Mouse (Mus musculus): ENCODE measurements around the gene Ptch2.

Gene Ptch2

GRCm38 (mm10) chr4:117155020-117155791, 59.3 kb downstream of the Ptch2 start:
- DNase-seq (ENCODE audit: low spot score): no peak

GRCm38 (mm10) chr4:117155792-117156355, 60.0 kb downstream of the Ptch2 start, which contains the start of gene Rps8:
Gene Rps8 (minus strand): TSS chr4:117156243.
- peak; percentile 33 for DNase-seq (ENCODE audit: low spot score)

GRCm38 (mm10) chr4:117156372-117156771, 60.5 kb downstream of the Ptch2 start:
- DNase-seq (ENCODE audit: low spot score): no peak

- no peak for DNase-seq (ENCODE audit: low spot score)
Measured at GRCm38 (mm10) chr4:117159666-117160065, 63.8 kb downstream of the Ptch2 start.

- DNase-seq (ENCODE audit: low spot score): no peak
Measured at GRCm38 (mm10) chr4:117161183-117161582, 65.3 kb downstream of the Ptch2 start.

Measured in urinary bladder, postnatal 10 days (tissue).